Mouse (Mus musculus): ENCODE data around the gene Prdx2.

DNA sequence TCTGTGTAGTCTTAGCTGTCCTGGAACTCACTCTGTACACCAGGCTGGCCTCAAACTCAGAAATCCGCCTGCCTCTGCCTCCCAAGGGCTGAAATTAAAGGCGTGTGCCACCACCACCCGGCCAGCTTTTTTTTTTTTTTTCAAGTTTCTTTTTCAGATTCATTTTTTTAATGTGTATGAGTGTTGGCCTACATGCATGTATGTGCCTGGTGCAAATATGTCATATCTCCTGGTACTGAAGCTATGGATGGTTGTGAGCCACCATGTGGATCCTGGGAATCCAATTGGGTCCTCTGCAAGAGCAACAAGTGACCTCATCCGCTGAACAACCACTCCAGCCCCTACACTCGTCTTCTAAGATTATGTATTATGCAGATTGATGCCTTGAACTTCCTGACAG, 18.0 kb downstream of the Prdx2 start:
- TF ChIP-seq CTCF (IDR thresholded peaks at IDR 0.05; ENCODE audit: borderline replicate concordance, insufficient read depth, low read depth, low read length) = no peak
- no peak for TF ChIP-seq POLR2A (IDR thresholded peaks at IDR 0.05; ENCODE audit: borderline replicate concordance, insufficient read depth, low read length)
